Mouse (Mus musculus): ENCODE data around the gene Zfp865. TPM values are rescaled to one million over a fixed set of nuclear protein-coding genes. Genes with fewer than 3 reads are reported as not detected.
A peak's percentile ranks its signal among the peaks of the same experiment; 100 is the strongest.
"Not testable (repeated sequence)": the region's sequence is repeated elsewhere in the genome, so short reads cannot be mapped to it uniquely, and the experiment has no call there.

Zfp865 gene
- polyA plus RNA-seq, 1 experiment from 2014 or later, result 12.4 TPM

- H3K36me3 ChIP-seq (ENCODE audit: inconsistent target), result no peaks in the 10 kb centered on the region
- 83% methylated on average over 2 of the region's 2 CpGs for WGBS (ENCODE audit: missing documents)
These were observed 20.3 kb upstream of the Zfp865 start for GRCm38 (mm10) chr7:4999876-5000275.

GRCm38 (mm10) chr7:5002876-5003275 is 17.3 kb upstream of the Zfp865 start:
- not testable (repeated sequence) for H3K27ac ChIP-seq; H3K36me3 ChIP-seq (ENCODE audit: inconsistent target); H3K79me2 ChIP-seq (ENCODE audit: inconsistent target); H3K4me3 ChIP-seq (ENCODE audit: inconsistent target)
- WGBS (ENCODE audit: missing documents), result 91% methylated on average over 5 of the region's 8 CpGs

More at GRCm38 (mm10) chr7:4999876-5000275, 20.3 kb upstream of the Zfp865 start:
- no peak overlapping the region for H3K4me3 ChIP-seq (ENCODE audit: inconsistent target)
- H3K27ac ChIP-seq, result no peak overlapping the region
- no peaks in the 10 kb centered on the region for H3K79me2 ChIP-seq (ENCODE audit: inconsistent target)

GRCm38 (mm10) chr7:5008229-5008628 is 11.9 kb upstream of the Zfp865 start:
- H3K79me2 ChIP-seq (ENCODE audit: inconsistent target), result peaks cover 25% of the 10 kb centered on the region; the same call in 1 of the 2 replicates
- 95% methylated on average over 18 of the region's 26 CpGs for WGBS (ENCODE audit: missing documents)
- peaks cover 48% of the 10 kb centered on the region for H3K36me3 ChIP-seq (ENCODE audit: inconsistent target)
- H3K4me3 ChIP-seq (ENCODE audit: inconsistent target), result no peak overlapping the region
- no peak overlapping the region for H3K27ac ChIP-seq

GRCm38 (mm10) chr7:5012681-5013513 is 7.3 kb upstream of the Zfp865 start:
- H3K27ac ChIP-seq, result peak overlapping the region; percentile 87; the same call in 1 of the 2 replicates
- peaks cover 41% of the 10 kb centered on the region for H3K36me3 ChIP-seq (ENCODE audit: inconsistent target)
- WGBS (ENCODE audit: missing documents), result 80% methylated on average over 26 of the region's 27 CpGs
- H3K4me3 ChIP-seq (ENCODE audit: inconsistent target), result peak overlapping the region; percentile 54; the same call in 1 of the 2 replicates
- peaks cover 40% of the 10 kb centered on the region; the same call in 1 of the 2 replicates for H3K79me2 ChIP-seq (ENCODE audit: inconsistent target)

GRCm38 (mm10) chr7:5014251-5015117 is 5.7 kb upstream of the Zfp865 start, which contains the start of the genes Zfp524 and Fiz1:
Gene Zfp524, plus strand, starts transcription at chr7:5014415.
Gene Fiz1, minus strand, starts transcription at chr7:5014697.
- Histone ChIP-seq H3K4me3 (ENCODE audit: inconsistent target) (peak within 1 kb of the TSS; percentile 54), H3K79me2 (ENCODE audit: inconsistent target) (peaks cover 55% of the 10 kb centered on the region; the same call in 1 of the 2 replicates), H3K36me3 (ENCODE audit: inconsistent target) (peaks cover 32% of the 10 kb centered on the region), H3K27ac (peak within 1 kb of the TSS; percentile 87)
- WGBS (ENCODE audit: missing documents), result 1% methylated on average over 41 of the region's 42 CpGs

GRCm38 (mm10) chr7:5015118-5016001 is 4.8 kb upstream of the Zfp865 start, which contains the start of gene Gm44973:
Gene Gm44973, plus strand, starts transcription at chr7:5015496.
- Histone ChIP-seq H3K36me3 (ENCODE audit: inconsistent target) (peaks cover 25% of the 10 kb centered on the region), H3K4me3 (ENCODE audit: inconsistent target) (peak within 1 kb of the TSS; percentile 54), H3K79me2 (ENCODE audit: inconsistent target) (peaks cover 54% of the 10 kb centered on the region; the same call in 1 of the 2 replicates), H3K27ac (peak within 1 kb of the TSS; percentile 87)
- 1% methylated on average over 54 of the region's 76 CpGs for WGBS (ENCODE audit: missing documents)

- 27% methylated on average over 3 of the region's 3 CpGs for WGBS (ENCODE audit: missing documents)
- H3K4me3 ChIP-seq (ENCODE audit: inconsistent target), result peak overlapping the region; percentile 35
- peak overlapping the region; percentile 74 for H3K27ac ChIP-seq
- H3K79me2 ChIP-seq (ENCODE audit: inconsistent target), result peaks cover 57% of the 10 kb centered on the region
- H3K36me3 ChIP-seq (ENCODE audit: inconsistent target), result peaks cover 18% of the 10 kb centered on the region
These were observed 4.1 kb upstream of the Zfp865 start for GRCm38 (mm10) chr7:5016057-5016456.

- H3K27ac ChIP-seq, result no peak overlapping the region
- WGBS (ENCODE audit: missing documents), result 80% methylated on average over 2 of the region's 2 CpGs
- no peak overlapping the region for H3K4me3 ChIP-seq (ENCODE audit: inconsistent target)
These were observed 3.3 kb upstream of the Zfp865 start for GRCm38 (mm10) chr7:5016920-5017319.

GRCm38 (mm10) chr7:5017352-5017751 is 2.8 kb upstream of the Zfp865 start:
- Histone ChIP-seq H3K27ac (no peak overlapping the region), H3K4me3 (ENCODE audit: inconsistent target) (no peak overlapping the region), H3K79me2 (ENCODE audit: inconsistent target) (peaks cover 57% of the 10 kb centered on the region), H3K36me3 (ENCODE audit: inconsistent target) (peaks cover 11% of the 10 kb centered on the region; the same call in 1 of the 2 replicates)
- WGBS (ENCODE audit: missing documents), result 94% methylated on average over 16 of the region's 16 CpGs

More at GRCm38 (mm10) chr7:5016920-5017319, 3.3 kb upstream of the Zfp865 start:
- H3K79me2 ChIP-seq (ENCODE audit: inconsistent target), result peaks cover 57% of the 10 kb centered on the region
- H3K36me3 ChIP-seq (ENCODE audit: inconsistent target), result peaks cover 11% of the 10 kb centered on the region

GRCm38 (mm10) chr7:5017931-5018330 is 2.2 kb upstream of the Zfp865 start:
- peaks cover 57% of the 10 kb centered on the region for H3K79me2 ChIP-seq (ENCODE audit: inconsistent target)
- no peak overlapping the region for H3K4me3 ChIP-seq (ENCODE audit: inconsistent target)
- no peak overlapping the region for H3K27ac ChIP-seq
- peaks cover 11% of the 10 kb centered on the region; the same call in 1 of the 2 replicates for H3K36me3 ChIP-seq (ENCODE audit: inconsistent target)
- 94% methylated on average over 21 of the region's 21 CpGs for WGBS (ENCODE audit: missing documents)

GRCm38 (mm10) chr7:5019576-5019975 is 600 bp upstream of the Zfp865 start:
- Histone ChIP-seq H3K27ac (peak overlapping the region; percentile 81), H3K4me3 (ENCODE audit: inconsistent target) (peak overlapping the region; percentile 44), H3K36me3 (ENCODE audit: inconsistent target) (peaks cover 25% of the 10 kb centered on the region; the same call in 1 of the 2 replicates), H3K79me2 (ENCODE audit: inconsistent target) (peaks cover 70% of the 10 kb centered on the region)
- WGBS (ENCODE audit: missing documents), result 30% methylated on average over 1 of the region's 8 CpGs

- Histone ChIP-seq H3K4me3 (ENCODE audit: inconsistent target) (peak overlapping the region; percentile 84), H3K36me3 (ENCODE audit: inconsistent target) (peaks cover 27% of the 10 kb centered on the region; the same call in 1 of the 2 replicates), H3K79me2 (ENCODE audit: inconsistent target) (peaks cover 81% of the 10 kb centered on the region), H3K27ac (peak overlapping the region; percentile 63)
- 0% methylated on average over 15 of the region's 15 CpGs for WGBS (ENCODE audit: missing documents)
These were observed 509 bp downstream of the Zfp865 start for GRCm38 (mm10) chr7:5020685-5021084.

GRCm38 (mm10) chr7:5021197-5021596 is 1.0 kb downstream of the Zfp865 start:
- Histone ChIP-seq H3K36me3 (ENCODE audit: inconsistent target) (peaks cover 31% of the 10 kb centered on the region; the same call in 1 of the 2 replicates), H3K27ac (peak overlapping the region; percentile 63), H3K4me3 (ENCODE audit: inconsistent target) (peak overlapping the region; percentile 84), H3K79me2 (ENCODE audit: inconsistent target) (peaks cover 86% of the 10 kb centered on the region)
- 48% methylated on average over 5 of the region's 5 CpGs for WGBS (ENCODE audit: missing documents)

Measured in macrophage (primary cell).